Mouse (Mus musculus): Measurements from ENCODE around the gene Cldn24.

GRCm38 (mm10) chr8:47832616-47833015, 10.7 kb downstream of the Cldn24 start:
- TF ChIP-seq CTCF (IDR thresholded peaks at IDR 0.05; ENCODE audit: extremely low read depth, insufficient read length, insufficient replicate concordance, low read depth, low read length), result no peak
- TF ChIP-seq POLR2A (IDR thresholded peaks at IDR 0.05; ENCODE audit: low read depth, low read length), result no peak

All from small intestine, adult 2 months (tissue).